Mouse (Mus musculus): ENCODE results near the gene Zbtb32.

GRCm38 (mm10) chr7:30586455-30587020 lies 12.2 kb downstream of the Zbtb32 start:
- TF ChIP-seq CTCF (IDR thresholded peaks at IDR 0.05; ENCODE audit: borderline replicate concordance, insufficient read depth, low read depth, low read length) = no peak
- no peak for TF ChIP-seq POLR2A (IDR thresholded peaks at IDR 0.05; ENCODE audit: borderline replicate concordance, insufficient read depth, low read length)

Measured in cerebellum, adult 2 months (tissue).